Mouse (Mus musculus) urinary bladder, adult 2 months (tissue): ENCODE results near the gene Tex12. TPM values are rescaled to one million over a fixed set of nuclear protein-coding genes. Genes with fewer than 3 reads are reported as not detected.

ENCODE experiments used
- DNase-seq: peaks from one replicate; pipeline ENCODE4 v3.0.0; 2022; ENCODE audit warnings: low spot score
- polyA plus RNA-seq: library from polyadenylated mRNA; depleted of rRNA; stranded (reverse); fragments of >200 nt; gene quantifications from 2 replicates; pipeline ENCODE4 v1.2.3, GENCODE M21; 2012; rRNA removed

The Tex12 gene
- not detected in 2 replicates for polyA plus RNA-seq

DNA sequence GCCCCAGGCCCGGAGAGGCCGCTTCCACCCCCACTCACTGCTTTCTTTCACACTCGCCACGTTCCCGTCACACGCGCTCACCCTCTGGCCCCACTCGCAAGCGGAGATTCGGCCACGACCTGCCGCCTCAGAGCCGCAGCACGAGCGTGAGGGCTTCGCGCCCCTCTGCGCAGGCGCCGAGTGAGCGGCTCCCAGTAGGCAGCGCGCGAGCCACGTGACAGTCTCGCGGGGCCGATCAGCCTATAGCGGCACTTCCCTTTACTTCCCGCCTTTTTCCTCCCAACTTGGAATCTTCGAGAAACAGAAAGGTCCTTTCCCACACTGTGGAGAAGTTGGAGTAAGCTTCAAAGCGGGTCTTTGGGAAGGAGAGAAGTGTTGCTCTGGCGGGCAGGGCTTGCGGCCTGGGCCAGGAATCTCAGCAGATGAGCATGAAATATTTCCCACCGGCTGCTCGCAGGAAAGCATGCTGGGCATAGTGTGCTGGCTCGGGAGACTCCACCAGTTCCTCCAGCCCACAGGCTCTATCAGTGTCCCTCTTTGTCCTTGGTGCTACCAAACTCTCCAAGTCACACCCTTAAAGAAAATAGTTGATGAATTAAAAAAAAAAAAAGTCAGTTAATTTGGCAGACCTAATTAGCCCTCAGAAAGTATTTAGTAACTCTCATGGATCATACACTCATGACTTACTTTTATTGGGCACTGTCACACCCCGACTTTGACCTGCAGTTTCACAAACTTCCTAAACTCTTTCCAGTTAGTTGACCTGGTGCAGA lies at the start of gene Tex12:
Tex12 (minus strand) TSS at position 181 of the 773 bp plus-strand sequence.
- no peak for DNase-seq

- DNase-seq, result no peak
Measured at GRCm38 (mm10) chr9:50604338-50604737, 43.2 kb upstream of the Tex12 start.

DNA sequence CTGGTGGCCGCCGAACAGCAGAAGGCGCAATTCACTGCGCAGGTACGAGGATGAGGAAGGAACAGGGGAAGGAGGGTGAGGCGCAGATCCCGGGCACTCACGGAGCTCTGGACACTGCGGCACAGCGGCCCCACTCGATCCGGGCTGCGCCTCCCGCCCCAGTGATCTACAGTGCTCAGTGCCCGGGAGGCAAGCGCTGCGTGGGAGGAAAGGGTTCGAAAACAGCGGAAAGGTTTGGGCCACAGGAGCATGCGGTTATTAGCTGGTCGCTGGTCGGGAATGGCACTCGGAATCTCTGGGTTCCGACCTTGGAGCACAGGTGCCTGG lies 42.8 kb upstream of the Tex12 start:
- no peak for DNase-seq

DNA sequence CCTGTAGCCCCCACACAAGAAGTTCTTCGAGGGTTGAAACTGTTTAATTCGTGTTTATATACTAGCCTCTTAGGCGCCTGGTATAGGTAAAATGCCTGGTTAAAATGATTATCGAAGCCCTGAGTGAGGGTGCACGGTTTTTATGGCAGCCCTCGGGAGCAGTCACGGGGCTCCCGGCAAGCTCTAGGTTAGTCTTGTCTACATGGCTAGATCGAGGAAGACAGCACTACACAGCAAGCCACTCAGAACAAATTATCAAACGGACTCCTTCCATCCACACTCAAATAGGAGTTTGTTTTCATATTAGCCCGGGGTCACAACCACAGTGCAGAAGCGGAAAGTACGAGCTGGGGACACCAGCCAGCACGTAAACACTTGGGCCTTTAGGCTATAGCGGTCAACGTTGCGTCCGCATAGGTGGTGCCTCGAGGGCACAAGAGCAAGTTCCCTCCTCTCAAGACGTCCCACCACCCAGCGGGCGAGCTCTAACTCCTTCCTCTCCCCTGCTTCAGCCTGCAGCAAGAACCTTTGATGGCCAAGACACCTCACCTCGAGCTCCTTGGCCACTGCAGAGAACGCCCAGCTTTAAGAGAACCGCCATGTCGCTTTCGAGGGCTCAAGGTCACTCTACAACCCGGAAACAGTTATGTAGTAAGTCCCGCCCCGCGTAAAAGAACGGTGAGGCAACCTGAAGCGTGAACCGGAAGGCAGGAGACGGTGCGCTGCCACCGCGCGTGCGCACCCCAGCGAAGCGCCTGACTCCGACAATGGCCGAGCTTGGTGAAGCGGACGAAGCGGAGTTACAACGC lies 42.3 kb upstream of the Tex12 start, which contains the start of the genes Sdhd and Timm8b:
Sdhd (minus strand) TSS at position 624 of the 809 bp plus-strand sequence.
Timm8b (plus strand) TSS at position 722 of the 809 bp plus-strand sequence.
- peak; percentile 89 for DNase-seq

GRCm38 (mm10) chr9:50602055-50602845 lies 41.1 kb upstream of the Tex12 start:
- DNase-seq, result no peak

- DNase-seq, result no peak
Measured at GRCm38 (mm10) chr9:50601536-50601935, 40.4 kb upstream of the Tex12 start.

GRCm38 (mm10) chr9:50596973-50597372 lies 35.8 kb upstream of the Tex12 start:
- DNase-seq, result no peak

GRCm38 (mm10) chr9:50594794-50595417 lies 33.8 kb upstream of the Tex12 start:
- DNase-seq, result no peak

- DNase-seq, result no peak
Measured at GRCm38 (mm10) chr9:50593544-50593943, 32.4 kb upstream of the Tex12 start.

GRCm38 (mm10) chr9:50592955-50593354 lies 31.8 kb upstream of the Tex12 start:
- no peak for DNase-seq

DNA sequence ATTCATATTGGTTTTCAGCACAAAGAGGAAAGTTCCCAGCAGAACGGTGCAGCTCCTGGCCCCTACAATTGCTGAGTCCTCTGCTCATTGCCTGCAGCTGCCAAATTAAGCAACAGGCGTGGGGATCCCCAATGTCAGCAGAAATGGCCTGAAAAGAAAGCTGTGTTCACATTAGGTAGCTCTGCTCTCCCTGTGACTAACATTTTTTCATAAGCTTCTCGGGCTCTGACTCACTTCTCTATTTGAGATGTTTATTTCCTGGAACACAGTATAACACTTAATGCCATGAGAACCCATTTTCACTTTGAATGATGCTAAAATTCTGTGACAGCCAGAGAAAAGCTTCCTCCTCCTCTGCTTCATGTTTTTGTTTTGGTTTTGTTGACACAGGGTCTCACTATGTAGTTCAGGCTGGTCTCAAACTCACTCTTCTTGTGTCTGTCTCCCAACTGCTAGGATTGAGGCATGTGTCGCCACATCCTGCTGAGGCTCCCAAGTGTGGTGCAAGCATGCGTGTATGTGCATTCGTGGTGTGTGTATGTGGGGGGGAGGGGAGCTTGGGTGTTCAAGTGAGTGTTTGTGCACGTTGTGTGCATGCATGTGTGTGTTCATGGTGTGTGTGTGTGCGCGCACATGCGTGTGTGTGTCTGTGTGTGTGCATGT lies 29.9 kb upstream of the Tex12 start:
- no peak for DNase-seq

DNA sequence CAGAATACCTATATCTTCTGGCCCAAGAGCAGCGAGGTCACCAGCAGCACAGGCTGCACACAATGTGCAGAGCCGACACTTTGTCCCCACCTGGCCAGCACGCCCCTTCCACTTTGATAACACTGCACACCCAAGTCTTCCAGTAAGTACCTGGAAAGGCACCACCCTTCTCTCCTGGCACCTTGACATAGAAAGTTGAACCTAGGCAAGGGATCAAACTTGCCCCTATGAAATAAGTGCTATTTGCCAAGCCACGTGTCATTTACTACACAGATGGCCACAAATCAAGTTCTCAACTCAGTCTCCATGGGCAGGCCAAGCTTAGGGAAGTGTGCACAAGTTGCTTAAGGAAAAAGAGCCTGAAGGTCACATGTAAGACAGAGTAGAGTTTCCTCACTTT lies 25.8 kb upstream of the Tex12 start:
- no peak for DNase-seq

DNA sequence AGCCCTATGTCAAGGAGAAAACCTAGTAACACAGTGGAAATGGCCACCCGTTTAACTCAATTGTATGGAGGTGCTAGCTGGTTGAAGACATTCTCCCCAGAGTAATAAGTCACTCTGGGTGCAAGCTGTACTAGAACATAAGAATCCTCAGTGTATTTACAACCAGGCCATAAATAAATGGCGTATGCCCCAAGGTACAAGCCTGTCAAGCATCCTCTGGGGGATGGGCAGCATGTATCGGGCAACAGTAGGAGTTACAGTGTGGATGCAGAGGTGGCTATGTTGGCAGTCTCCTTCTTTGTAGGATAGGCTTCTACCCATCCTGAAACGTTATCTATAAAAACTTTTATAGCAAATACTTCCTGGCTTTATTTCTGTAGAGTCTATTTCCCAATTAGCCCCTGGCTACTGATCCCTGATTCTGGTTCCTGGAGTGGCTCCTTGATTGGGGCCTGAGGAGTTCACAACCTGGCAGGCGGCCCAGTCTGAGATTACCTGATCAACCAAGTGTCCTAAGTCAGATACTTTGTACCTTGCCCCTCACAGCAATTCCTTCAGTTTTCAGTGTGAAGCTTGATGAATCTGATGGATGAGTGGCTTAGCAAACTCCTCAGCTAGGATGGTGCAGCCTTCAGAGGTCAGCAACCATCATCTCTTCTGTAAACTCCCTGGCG lies 24.2 kb upstream of the Tex12 start:
- no peak for DNase-seq

- no peak for DNase-seq
Measured at GRCm38 (mm10) chr9:50580370-50580769, 19.2 kb upstream of the Tex12 start.

DNA sequence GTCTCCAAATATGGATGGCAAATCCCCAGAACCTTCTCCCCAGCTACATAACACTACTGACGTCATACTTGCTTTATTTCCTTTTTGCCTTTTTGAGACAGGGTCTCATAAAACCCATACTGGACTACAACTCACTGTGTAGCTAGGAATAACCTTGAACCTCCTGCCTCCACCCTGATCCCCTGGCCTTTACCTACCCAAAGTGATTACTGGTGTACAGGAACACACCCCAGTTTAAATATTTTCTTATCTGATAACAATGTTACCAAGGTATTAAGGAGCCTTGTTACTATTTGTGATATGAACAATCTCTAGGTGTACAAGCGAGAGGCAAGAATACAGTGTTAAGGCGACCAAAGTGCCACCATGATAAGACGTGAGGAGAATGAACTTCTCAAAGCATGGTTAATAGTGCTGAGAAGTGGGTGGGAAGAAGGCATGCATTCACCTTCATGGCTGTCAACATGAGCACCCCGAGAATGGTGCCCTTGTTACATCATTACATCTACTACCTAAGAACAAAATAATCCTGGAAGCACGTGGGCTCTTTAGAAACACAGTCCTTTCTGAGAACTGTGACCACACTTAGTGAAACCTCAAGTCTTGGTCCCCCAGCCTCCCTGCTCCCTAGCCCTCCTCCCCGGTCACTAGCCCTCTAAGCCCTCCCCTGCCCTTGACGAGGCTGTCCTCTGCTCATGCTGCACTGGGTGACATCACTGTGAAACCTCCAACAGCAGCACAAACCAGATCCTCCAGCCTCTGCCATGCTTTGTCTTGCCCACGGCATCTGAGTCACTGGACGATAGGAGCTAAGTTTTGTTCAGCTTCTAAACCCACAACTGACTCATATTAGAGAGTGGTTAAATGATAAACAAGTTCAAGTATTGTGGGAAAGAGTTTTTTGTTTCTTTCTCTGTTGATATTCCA lies 8.7 kb upstream of the Tex12 start:
- no peak for DNase-seq

DNA sequence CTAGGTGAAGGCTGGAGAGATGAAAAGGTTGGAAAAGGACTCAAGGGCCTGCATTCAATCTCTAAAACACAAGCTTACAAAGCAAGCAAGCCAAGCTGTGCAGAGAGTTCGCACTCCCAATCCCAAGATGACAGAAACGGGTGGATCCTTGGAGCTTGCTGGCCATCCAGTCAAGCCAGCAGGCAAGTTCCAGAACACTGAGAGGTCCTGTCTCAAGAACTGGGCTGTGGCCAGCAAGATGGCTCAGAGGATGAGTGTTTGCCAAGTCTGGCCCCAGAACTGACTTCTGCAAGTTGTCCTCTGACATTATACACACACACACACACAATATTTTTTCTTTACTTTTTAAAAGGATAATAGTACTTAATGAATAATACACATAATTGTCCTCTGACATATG lies 6.8 kb upstream of the Tex12 start:
- DNase-seq, result no peak

DNA sequence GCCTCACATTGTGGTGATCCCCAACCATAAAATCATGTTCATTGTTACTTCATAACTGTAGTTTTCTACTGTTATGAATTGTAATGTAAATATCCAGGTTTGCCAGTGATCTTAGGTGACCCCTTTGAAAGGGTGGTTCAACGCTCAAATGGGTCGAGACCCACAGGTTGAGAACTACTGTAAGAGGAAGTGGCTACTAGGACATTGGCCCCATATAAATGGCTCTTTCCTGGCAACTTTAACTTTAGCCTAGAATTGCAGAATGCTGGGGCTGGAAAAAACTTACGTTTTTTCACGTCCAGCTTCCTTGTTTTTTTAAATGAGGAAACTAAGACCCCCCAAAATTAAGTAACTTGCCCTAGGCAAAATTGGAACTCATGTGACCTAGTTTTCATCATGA lies 6.2 kb upstream of the Tex12 start:
- DNase-seq, result no peak

DNA sequence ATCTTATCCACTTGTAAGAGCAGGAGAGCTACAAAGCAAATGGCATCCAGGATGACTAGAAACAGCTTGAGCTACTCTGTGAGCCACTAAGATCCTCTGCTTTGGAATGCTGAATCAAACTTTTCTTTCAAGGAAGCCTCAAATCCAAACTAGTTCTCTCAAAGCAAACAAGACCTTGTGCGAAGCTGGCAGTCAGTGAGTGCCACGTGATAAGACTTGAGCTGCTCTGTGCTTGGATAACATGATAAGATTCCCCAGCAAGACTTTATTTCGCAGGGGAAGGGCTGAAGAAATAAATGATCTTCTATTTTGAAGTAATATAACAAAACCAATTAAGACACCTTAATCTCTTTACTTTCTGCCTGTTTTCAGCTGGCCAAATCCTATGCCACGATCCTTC lies 4.8 kb upstream of the Tex12 start:
- DNase-seq, result no peak

DNA sequence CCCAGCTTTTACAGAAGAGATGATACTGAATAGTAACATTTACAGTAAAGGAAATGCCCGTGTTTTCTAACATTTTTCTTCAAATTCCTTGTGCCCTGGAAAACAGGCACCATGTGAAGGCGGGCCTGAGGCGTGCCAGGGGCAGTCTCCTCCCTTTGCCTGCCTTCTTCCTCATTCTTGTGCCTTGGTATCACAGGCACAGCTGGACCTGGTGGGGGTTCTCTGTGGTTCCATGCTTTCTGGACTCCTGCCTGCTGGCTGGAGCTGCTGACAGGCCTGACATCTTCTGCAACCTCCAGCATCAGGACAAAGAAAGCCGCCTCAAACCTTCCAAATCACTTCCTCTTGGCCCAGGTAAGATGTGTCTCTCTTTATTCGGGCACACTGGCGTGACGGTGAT lies 4.0 kb upstream of the Tex12 start:
- DNase-seq, result no peak
